Mouse (Mus musculus) hindbrain, embryonic 12.5 days (tissue): ENCODE data around the gene Acads. TPM values are rescaled to one million over a fixed set of nuclear protein-coding genes. Genes with fewer than 3 reads are reported as not detected.
"Not testable (repeated sequence)": the region's sequence is repeated elsewhere in the genome, so short reads cannot be mapped to it uniquely, and the experiment has no call there.

Experiments
- ATAC-seq: fragments of 200-750 bp; cut with Nextera tagmentation; 2 replicates; pipeline ENCODE4 v1.8.0; 2017; ENCODE audit warnings: moderate TSS enrichment; ENCODE audit not compliant: low FRiP score
- H3K27ac ChIP-seq: fragments of 300-500 bp; sonication (generic); 2 replicates; pipeline ENCODE4 v1.5.1; 2016; ENCODE audit warnings: mild to moderate bottlenecking
- H3K27me3 ChIP-seq: fragments of 300-500 bp; sonication (generic); 2 replicates; pipeline ENCODE4 v1.6.1; 2016; ENCODE audit warnings: mild to moderate bottlenecking
- H3K36me3 ChIP-seq: fragments of 300-500 bp; sonication (generic); 2 replicates; pipeline ENCODE4 v1.6.1; 2016; ENCODE audit warnings: mild to moderate bottlenecking
- H3K4me1 ChIP-seq: fragments of 300-500 bp; sonication (generic); 2 replicates; pipeline ENCODE4 v1.6.1; 2016
- H3K4me2 ChIP-seq: fragments of 300-500 bp; sonication (generic); replicated peaks from 2 replicates; pipeline ENCODE4 v1.6.1; 2016; ENCODE audit warnings: mild to moderate bottlenecking
- H3K4me3 ChIP-seq: fragments of 300-500 bp; sonication (generic); 2 replicates; pipeline ENCODE4 v1.5.1; 2016; ENCODE audit warnings: mild to moderate bottlenecking
- H3K9ac ChIP-seq: fragments of 300-500 bp; sonication (generic); 2 replicates; pipeline ENCODE4 v1.6.1; 2016; ENCODE audit warnings: mild to moderate bottlenecking, moderate library complexity
- H3K9me3 ChIP-seq: fragments of 300-500 bp; sonication (generic); replicated peaks from 2 replicates; pipeline ENCODE4 v1.6.1; 2016; ENCODE audit warnings: mild to moderate bottlenecking
- WGBS: fragments of 180-500 bp; shearing (Covaris S2); methylation state at CpG from one replicate; pipeline ENCODE4 v1.1.7; 2016; 5-methylcytosine and 5-hydroxymethylcytosine counted together
- polyA plus RNA-seq: library from polyadenylated mRNA; unstranded; fragments of >200 nt; fragmentation: Nextera tagmentation; extraction: Ambion mirVana; gene quantifications from 2 replicates; pipeline ENCODE4 v1.2.1, GENCODE M21; 2016

The Acads gene
- polyA plus RNA-seq, result 38.7 and 41.9 TPM in 2 replicates

- Histone ChIP-seq H3K9me3 (no peaks in the 10 kb centered on the region), H3K27ac (peak within 1 kb of the TSS; percentile 35), H3K27me3 (no peaks in the 10 kb centered on the region), H3K4me2 (peak within 1 kb of the TSS; percentile 83), H3K4me3 (peak within 1 kb of the TSS; percentile 76), H3K9ac (peak within 1 kb of the TSS; percentile 83), H3K4me1 (peaks cover 11% of the 10 kb centered on the region), H3K36me3 (peaks cover 33% of the 10 kb centered on the region)
- ATAC-seq, result peak; percentile 82
- WGBS, result under 1% methylated on average over 39 of the region's 39 CpGs
These were observed at the start of gene Acads for GRCm38 (mm10) chr5:115118961-115119570. TSS of gene Acads (minus strand) at chr5:115119346.

- H3K9ac ChIP-seq, result no peak overlapping the region
- no peak overlapping the region for H3K4me2 ChIP-seq
- no peaks in the 10 kb centered on the region for H3K36me3 ChIP-seq
- H3K9me3 ChIP-seq, result no peaks in the 10 kb centered on the region
- H3K4me3 ChIP-seq, result no peak overlapping the region
- no peak overlapping the region for H3K27ac ChIP-seq
- WGBS, result 80% methylated on average over 6 of the region's 6 CpGs
- H3K4me1 ChIP-seq, result peaks cover 6% of the 10 kb centered on the region; the same call in 1 of the 2 replicates
- no peaks in the 10 kb centered on the region for H3K27me3 ChIP-seq
- no peak for ATAC-seq
These were observed 48.2 kb upstream of the Acads start for GRCm38 (mm10) chr5:115167396-115167795.

GRCm38 (mm10) chr5:115166815-115167194 lies 47.7 kb upstream of the Acads start:
- ATAC-seq, result no peak
- no peak overlapping the region for H3K4me3 ChIP-seq
- H3K27ac ChIP-seq, result no peak overlapping the region
- WGBS, result 85% methylated on average over 7 of the region's 7 CpGs
- no peak overlapping the region for H3K4me2 ChIP-seq
- no peaks in the 10 kb centered on the region for H3K9me3 ChIP-seq
- no peak overlapping the region for H3K9ac ChIP-seq
- no peaks in the 10 kb centered on the region for H3K27me3 ChIP-seq
- peaks cover 6% of the 10 kb centered on the region; the same call in 1 of the 2 replicates for H3K4me1 ChIP-seq
- H3K36me3 ChIP-seq, result no peaks in the 10 kb centered on the region

GRCm38 (mm10) chr5:115165895-115166814 lies 47.0 kb upstream of the Acads start:
- Histone ChIP-seq H3K4me2 (no peak overlapping the region), H3K9ac (no peak overlapping the region), H3K27ac (no peak overlapping the region), H3K27me3 (no peaks in the 10 kb centered on the region), H3K4me1 (peaks cover 8% of the 10 kb centered on the region; the same call in 1 of the 2 replicates), H3K9me3 (no peaks in the 10 kb centered on the region), H3K4me3 (no peak overlapping the region), H3K36me3 (no peaks in the 10 kb centered on the region)
- ATAC-seq, result no peak
- WGBS, result 55% methylated on average over 11 of the region's 11 CpGs

- H3K27ac ChIP-seq, result no peak overlapping the region
- H3K36me3 ChIP-seq, result no peaks in the 10 kb centered on the region
- peaks cover 12% of the 10 kb centered on the region; the same call in 1 of the 2 replicates for H3K4me1 ChIP-seq
- no peak overlapping the region for H3K9ac ChIP-seq
- no peaks in the 10 kb centered on the region for H3K27me3 ChIP-seq
- H3K4me2 ChIP-seq, result no peak overlapping the region
- WGBS, result 62% methylated on average over 9 of the region's 9 CpGs
- H3K4me3 ChIP-seq, result no peak overlapping the region
- ATAC-seq, result no peak
- H3K9me3 ChIP-seq, result no peaks in the 10 kb centered on the region
These were observed 46.2 kb upstream of the Acads start for GRCm38 (mm10) chr5:115165351-115165750.

- H3K27me3 ChIP-seq, H3K4me2 ChIP-seq, H3K9me3 ChIP-seq, ATAC-seq, H3K27ac ChIP-seq, H3K36me3 ChIP-seq, H3K9ac ChIP-seq, H3K4me3 ChIP-seq: not testable (repeated sequence)
- peaks cover 12% of the 10 kb centered on the region; the same call in 1 of the 2 replicates for H3K4me1 ChIP-seq
- WGBS, result 84% methylated on average over 4 of the region's 4 CpGs
These were observed 45.3 kb upstream of the Acads start for GRCm38 (mm10) chr5:115164446-115164845.

- no peaks in the 10 kb centered on the region for H3K9me3 ChIP-seq
- H3K27me3 ChIP-seq, result no peaks in the 10 kb centered on the region
- H3K4me3 ChIP-seq, result no peak overlapping the region
- H3K36me3 ChIP-seq, result no peaks in the 10 kb centered on the region
- WGBS, result 34% methylated on average over 8 of the region's 8 CpGs
- H3K4me2 ChIP-seq, result no peak overlapping the region
- peaks cover 6% of the 10 kb centered on the region; the same call in 1 of the 2 replicates for H3K4me1 ChIP-seq
- no peak for ATAC-seq
- H3K27ac ChIP-seq, result no peak overlapping the region
- H3K9ac ChIP-seq, result no peak overlapping the region
These were observed 44.4 kb upstream of the Acads start for GRCm38 (mm10) chr5:115163563-115163962.

GRCm38 (mm10) chr5:115161940-115162279 lies 42.8 kb upstream of the Acads start:
- H3K4me3 ChIP-seq, H3K4me2 ChIP-seq, H3K27ac ChIP-seq, H3K36me3 ChIP-seq, ATAC-seq, H3K9me3 ChIP-seq, H3K9ac ChIP-seq, H3K27me3 ChIP-seq: not testable (repeated sequence)
- 62% methylated on average over 1 of the region's 1 CpGs for WGBS
- peaks cover 11% of the 10 kb centered on the region for H3K4me1 ChIP-seq

- Histone ChIP-seq H3K27ac (no peak overlapping the region), H3K9ac (no peak overlapping the region), H3K4me2 (no peak overlapping the region), H3K36me3 (no peaks in the 10 kb centered on the region), H3K4me1 (peaks cover 18% of the 10 kb centered on the region), H3K9me3 (no peaks in the 10 kb centered on the region), H3K27me3 (no peaks in the 10 kb centered on the region), H3K4me3 (no peak overlapping the region)
- WGBS, result 56% methylated on average over 13 of the region's 13 CpGs
- no peak for ATAC-seq
These were observed 42.2 kb upstream of the Acads start for GRCm38 (mm10) chr5:115161064-115161939.

- Histone ChIP-seq H3K9ac (no peak overlapping the region), H3K9me3 (no peaks in the 10 kb centered on the region), H3K27me3 (no peaks in the 10 kb centered on the region), H3K4me3 (no peak overlapping the region), H3K27ac (no peak overlapping the region), H3K36me3 (no peaks in the 10 kb centered on the region), H3K4me2 (no peak overlapping the region), H3K4me1 (peaks cover 24% of the 10 kb centered on the region)
- 78% methylated on average over 6 of the region's 6 CpGs for WGBS
- ATAC-seq, result no peak
These were observed 41.5 kb upstream of the Acads start for GRCm38 (mm10) chr5:115160655-115161054.

- peak overlapping the region; percentile 97 for H3K4me3 ChIP-seq
- peak overlapping the region; percentile 67 for H3K4me2 ChIP-seq
- peak overlapping the region; percentile 97 for H3K9ac ChIP-seq
- H3K27me3 ChIP-seq, result no peaks in the 10 kb centered on the region
- ATAC-seq, result no peak
- no peaks in the 10 kb centered on the region for H3K36me3 ChIP-seq
- peaks cover 39% of the 10 kb centered on the region for H3K4me1 ChIP-seq
- 35% methylated on average over 12 of the region's 12 CpGs for WGBS
- no peaks in the 10 kb centered on the region for H3K9me3 ChIP-seq
- peak overlapping the region; percentile 97 for H3K27ac ChIP-seq
These were observed 40.0 kb upstream of the Acads start for GRCm38 (mm10) chr5:115159165-115159564.
